Mouse (Mus musculus): ENCODE measurements around the gene Gm11937. TPM values are rescaled to one million over a fixed set of nuclear protein-coding genes. Genes with fewer than 3 reads are reported as not detected.

Gene Gm11937
- polyA plus RNA-seq, 1 experiment from 2014 or later, result not detected

GRCm38 (mm10) chr11:99573164-99573563 lies 36.8 kb downstream of the Gm11937 start:
- Histone ChIP-seq H3K36me3 (no peaks in the 10 kb centered on the region), H3K4me1 (no peaks in the 10 kb centered on the region), H3K4me2 (replicated peaks) (no peak overlapping the region), H3K27me3 (replicated peaks) (no peaks in the 10 kb centered on the region), H3K9me3 (no peaks in the 10 kb centered on the region), H3K4me3 (no peak overlapping the region), H3K27ac (no peak overlapping the region), H3K9ac (no peak overlapping the region)
- ATAC-seq (ENCODE audit: low FRiP score, low read depth), result no peak
- 54% methylated on average over 4 of the region's 4 CpGs for WGBS

- no peaks in the 10 kb centered on the region for H3K4me1 ChIP-seq
- ATAC-seq (ENCODE audit: low FRiP score, low read depth), result no peak
- no peak within 1 kb of the TSS for H3K27ac ChIP-seq
- no peaks in the 10 kb centered on the region for H3K27me3 ChIP-seq (replicated peaks)
- 61% methylated on average over 7 of the region's 7 CpGs for WGBS
- no peaks in the 10 kb centered on the region for H3K9me3 ChIP-seq
- no peak within 1 kb of the TSS for H3K4me2 ChIP-seq (replicated peaks)
- no peak within 1 kb of the TSS for H3K9ac ChIP-seq
- no peaks in the 10 kb centered on the region for H3K36me3 ChIP-seq
- H3K4me3 ChIP-seq, result no peak within 1 kb of the TSS
Observed at GRCm38 (mm10) chr11:99566530-99566929, 43.5 kb downstream of the Gm11937 start, which contains the start of gene Krtap3-1. Krtap3-1 (minus strand) TSS chr11:99566630.

GRCm38 (mm10) chr11:99562580-99562979 lies 47.4 kb downstream of the Gm11937 start:
- H3K4me1 ChIP-seq, result no peaks in the 10 kb centered on the region
- no peak overlapping the region for H3K4me3 ChIP-seq
- H3K9ac ChIP-seq, result no peak overlapping the region
- ATAC-seq (ENCODE audit: low FRiP score, low read depth), result no peak
- H3K27me3 ChIP-seq (replicated peaks), result no peaks in the 10 kb centered on the region
- 84% methylated on average over 6 of the region's 6 CpGs for WGBS
- no peaks in the 10 kb centered on the region for H3K9me3 ChIP-seq
- H3K27ac ChIP-seq, result no peak overlapping the region
- no peak overlapping the region for H3K4me2 ChIP-seq (replicated peaks)
- no peaks in the 10 kb centered on the region for H3K36me3 ChIP-seq

Other genes starting within 250 kb of the Gm11937 start
- gene Krt28, start 235.3 kb downstream of the Gm11937 start, polyA plus RNA-seq (2016; fragmentation: Nextera tagmentation; extraction: Ambion mirVana), result 0.30 and 0.40 TPM in 2 replicates
- 32.2 and 36.1 TPM in 2 replicates for gene Krt10, start 220.8 kb downstream of the Gm11937 start, polyA plus RNA-seq (2016; fragmentation: Nextera tagmentation; extraction: Ambion mirVana)
- gene Krt12, start 187.9 kb downstream of the Gm11937 start, polyA plus RNA-seq (2016; fragmentation: Nextera tagmentation; extraction: Ambion mirVana), result not detected in 2 replicates
- gene Krt20, start 172.0 kb downstream of the Gm11937 start, polyA plus RNA-seq (2016; fragmentation: Nextera tagmentation; extraction: Ambion mirVana), result 0.20 and 0.38 TPM in 2 replicates
- not detected in 2 replicates for gene Krt23, start 117.1 kb downstream of the Gm11937 start, polyA plus RNA-seq (2016; fragmentation: Nextera tagmentation; extraction: Ambion mirVana)
- not detected in 2 replicates for gene Krt39, start 88.9 kb downstream of the Gm11937 start, polyA plus RNA-seq (2016; fragmentation: Nextera tagmentation; extraction: Ambion mirVana)
- not detected in 2 replicates for gene Krt40, start 67.0 kb downstream of the Gm11937 start, polyA plus RNA-seq (2016; fragmentation: Nextera tagmentation; extraction: Ambion mirVana)
- gene Krtap3-3, start 59.3 kb downstream of the Gm11937 start, polyA plus RNA-seq (2016; fragmentation: Nextera tagmentation; extraction: Ambion mirVana), result not detected in 2 replicates
- not detected in 2 replicates for gene Krtap3-2, start 53.3 kb downstream of the Gm11937 start, polyA plus RNA-seq (2016; fragmentation: Nextera tagmentation; extraction: Ambion mirVana)
- not detected in 2 replicates for gene Gm11939, start 50.7 kb downstream of the Gm11937 start, polyA plus RNA-seq (2016; fragmentation: Nextera tagmentation; extraction: Ambion mirVana)
- not detected in 2 replicates for gene Krtap3-1, start 43.6 kb downstream of the Gm11937 start, polyA plus RNA-seq (2016; fragmentation: Nextera tagmentation; extraction: Ambion mirVana)
- not detected in 2 replicates for gene Krtap1-5, start 29.2 kb downstream of the Gm11937 start, polyA plus RNA-seq (2016; fragmentation: Nextera tagmentation; extraction: Ambion mirVana)
- not detected in 2 replicates for gene Krtap1-4, start 26.5 kb downstream of the Gm11937 start, polyA plus RNA-seq (2016; fragmentation: Nextera tagmentation; extraction: Ambion mirVana)
- gene Krtap1-3, start 18.9 kb downstream of the Gm11937 start, polyA plus RNA-seq (2016; fragmentation: Nextera tagmentation; extraction: Ambion mirVana), result not detected in 2 replicates
- not detected in 2 replicates for gene Krtap9-3, start 12.1 kb downstream of the Gm11937 start, polyA plus RNA-seq (2016; fragmentation: Nextera tagmentation; extraction: Ambion mirVana)
- not detected in 2 replicates for gene Gm11938, start 6.9 kb downstream of the Gm11937 start, polyA plus RNA-seq (2016; fragmentation: Nextera tagmentation; extraction: Ambion mirVana)
- gene Krtap2-4, start 4.7 kb upstream of the Gm11937 start, polyA plus RNA-seq (2016; fragmentation: Nextera tagmentation; extraction: Ambion mirVana), result not detected in 2 replicates
- not detected in 2 replicates for gene Gm11562, start 10.2 kb upstream of the Gm11937 start, polyA plus RNA-seq (2016; fragmentation: Nextera tagmentation; extraction: Ambion mirVana)
- not detected in 2 replicates for gene Krtap4-1, start 18.0 kb upstream of the Gm11937 start, polyA plus RNA-seq (2016; fragmentation: Nextera tagmentation; extraction: Ambion mirVana)
- not detected in 2 replicates for gene Krtap4-2, start 24.9 kb upstream of the Gm11937 start, polyA plus RNA-seq (2016; fragmentation: Nextera tagmentation; extraction: Ambion mirVana)
- not detected in 2 replicates for gene Krtap4-7, start 33.9 kb upstream of the Gm11937 start, polyA plus RNA-seq (2016; fragmentation: Nextera tagmentation; extraction: Ambion mirVana)
- gene Gm11555, start 40.0 kb upstream of the Gm11937 start, polyA plus RNA-seq (2016; fragmentation: Nextera tagmentation; extraction: Ambion mirVana), result not detected in 2 replicates
- not detected in 2 replicates for gene Gm11563, start 48.8 kb upstream of the Gm11937 start, polyA plus RNA-seq (2016; fragmentation: Nextera tagmentation; extraction: Ambion mirVana)
- gene Krtap4-6, start 55.8 kb upstream of the Gm11937 start, polyA plus RNA-seq (2016; fragmentation: Nextera tagmentation; extraction: Ambion mirVana), result not detected in 2 replicates
- not detected in 2 replicates for gene Gm14190, start 80.6 kb upstream of the Gm11937 start, polyA plus RNA-seq (2016; fragmentation: Nextera tagmentation; extraction: Ambion mirVana)
- gene Gm14180, start 124.1 kb upstream of the Gm11937 start, polyA plus RNA-seq (2016; fragmentation: Nextera tagmentation; extraction: Ambion mirVana), result not detected in 2 replicates
- not detected in 2 replicates for gene Gm11595, start 162.7 kb upstream of the Gm11937 start, polyA plus RNA-seq (2016; fragmentation: Nextera tagmentation; extraction: Ambion mirVana)
- gene Krtap4-8, start 170.5 kb upstream of the Gm11937 start, polyA plus RNA-seq (2016; fragmentation: Nextera tagmentation; extraction: Ambion mirVana), result not detected in 2 replicates
- gene Krtap4-9, start 175.0 kb upstream of the Gm11937 start, polyA plus RNA-seq (2016; fragmentation: Nextera tagmentation; extraction: Ambion mirVana), result not detected in 2 replicates
- gene Gm11596, start 183.3 kb upstream of the Gm11937 start, polyA plus RNA-seq (2016; fragmentation: Nextera tagmentation; extraction: Ambion mirVana), result not detected in 2 replicates
- gene Gm11569, start 188.7 kb upstream of the Gm11937 start, polyA plus RNA-seq (2016; fragmentation: Nextera tagmentation; extraction: Ambion mirVana), result not detected in 2 replicates
- not detected in 2 replicates for gene Gm11554, start 194.3 kb upstream of the Gm11937 start, polyA plus RNA-seq (2016; fragmentation: Nextera tagmentation; extraction: Ambion mirVana)
- not detected in 2 replicates for gene Krtap4-13, start 199.7 kb upstream of the Gm11937 start, polyA plus RNA-seq (2016; fragmentation: Nextera tagmentation; extraction: Ambion mirVana)
- not detected in 2 replicates for gene Gm11564, start 205.5 kb upstream of the Gm11937 start, polyA plus RNA-seq (2016; fragmentation: Nextera tagmentation; extraction: Ambion mirVana)
- gene 2300003K06Rik, start 227.9 kb upstream of the Gm11937 start, polyA plus RNA-seq (2016; fragmentation: Nextera tagmentation; extraction: Ambion mirVana), result not detected in 2 replicates
- not detected in 2 replicates for gene Krtap4-16, start 241.4 kb upstream of the Gm11937 start, polyA plus RNA-seq (2016; fragmentation: Nextera tagmentation; extraction: Ambion mirVana)
- gene Gm11568, start 247.7 kb upstream of the Gm11937 start, polyA plus RNA-seq (2016; fragmentation: Nextera tagmentation; extraction: Ambion mirVana), result not detected in 2 replicates